Mouse (Mus musculus): ENCODE results near the gene Thg1l.

DNA sequence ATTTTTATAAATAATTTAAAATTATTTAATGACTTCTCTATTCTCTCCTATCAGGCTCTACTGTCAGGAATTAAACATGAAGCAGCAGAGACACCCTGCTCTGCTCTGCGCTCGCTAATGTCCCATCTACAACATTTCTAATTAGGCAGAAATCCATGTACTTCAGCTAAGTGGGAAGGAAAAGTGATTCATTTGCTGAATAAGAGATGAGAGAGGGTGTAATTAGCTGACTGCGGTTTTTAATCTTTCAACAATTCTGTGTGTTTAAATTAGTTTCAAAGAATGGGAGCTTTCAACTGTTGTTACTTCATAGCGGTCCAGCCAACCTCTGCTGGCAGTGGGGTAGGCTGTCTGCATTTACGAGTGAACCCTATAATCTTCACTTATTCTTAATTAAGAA is 44.6 kb downstream of the Thg1l start:
- TF ChIP-seq POLR2A (IDR thresholded peaks at IDR 0.05; ENCODE audit: insufficient read depth, low read depth, low read length) (no peak), CTCF (IDR thresholded peaks at IDR 0.05; ENCODE audit: insufficient read depth, low read depth, low read length) (no peak)

Measured in olfactory bulb, adult 2 months (tissue).